ENCODE assay signal across 1 mouse cellular context in the genomic region with DNA sequence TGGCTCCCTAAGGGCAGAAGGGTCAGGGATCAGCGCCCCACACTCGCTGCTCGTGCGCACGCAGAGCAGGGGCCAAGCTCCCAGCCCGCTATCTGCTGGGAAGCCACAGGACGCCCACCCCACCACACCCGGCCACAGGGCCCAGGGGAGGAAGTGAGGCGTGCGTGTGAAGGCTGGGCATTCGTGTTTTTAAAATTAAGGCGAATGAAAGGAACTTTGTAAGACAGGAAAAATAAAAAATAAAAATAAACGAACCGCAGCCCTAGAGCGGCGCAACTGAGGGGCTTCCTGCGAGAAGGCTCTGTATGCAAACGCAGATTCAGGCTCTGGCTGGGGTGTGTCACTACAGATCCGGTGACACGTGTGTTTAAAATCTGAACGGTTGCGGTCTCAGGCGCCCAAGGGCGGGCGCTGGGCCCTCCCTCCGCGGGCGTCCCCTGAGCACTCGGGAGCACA.
TF ChIP-seq lines count a peak whose summit lies in the region.

No protein-coding gene starts in this region.

TF ChIP-seq in MEL, 35 proteins besides CTCF, POLR2A, EP300 and RAD21:
- TF ChIP-seq ZMIZ1 (IDR thresholded peaks at IDR 0.05; ENCODE audit: low read depth, low read length), result peak; percentile 23; the same call in 1 of the 2 replicates
- peak; percentile 88 for TF ChIP-seq MAX (IDR thresholded peaks at IDR 0.05; ENCODE audit: low read length)
- peak; percentile 85; the same call in 1 of the 2 replicates for TF ChIP-seq MYC (IDR thresholded peaks at IDR 0.05; ENCODE audit: low read depth, low read length)
- peak; percentile 95 for TF ChIP-seq MXI1 (IDR thresholded peaks at IDR 0.05; ENCODE audit: low read depth, low read length)
- TF ChIP-seq GABPA (IDR thresholded peaks at IDR 0.05; ENCODE audit: low read depth, low read length), result no peak
- TF ChIP-seq BHLHE40 (IDR thresholded peaks at IDR 0.05; ENCODE audit: borderline replicate concordance, low read depth, low read length), result peak; percentile 86
- TF ChIP-seq USF1 (IDR thresholded peaks at IDR 0.05; ENCODE audit: low read depth, low read length), result peak; percentile 42; the same call in 1 of the 2 replicates
- peak; percentile 37; the same call in 1 of the 2 replicates for TF ChIP-seq NELFE (IDR thresholded peaks at IDR 0.05; ENCODE audit: low read depth, low read length)
- TF ChIP-seq CHD2 (IDR thresholded peaks at IDR 0.05; ENCODE audit: low read length), result no peak
- peak; percentile 50; the same call in 1 of the 2 replicates for TF ChIP-seq MAZ (IDR thresholded peaks at IDR 0.05; ENCODE audit: low read depth, low read length)
- 0 out of 2 replicates have a peak, but pooled peaks have one; percentile 14 for TF ChIP-seq ETS1 (IDR thresholded peaks at IDR 0.05; ENCODE audit: low read depth, low read length)
- TF ChIP-seq RCOR1 (IDR thresholded peaks at IDR 0.05; ENCODE audit: low read depth, low read length), result peak; percentile 63; the same call in 1 of the 2 replicates
- TF ChIP-seq GATA1 (IDR thresholded peaks at IDR 0.05; ENCODE audit: low read depth, low read length), result no peak; the same call in 1 of the 2 replicates
